Mouse (Mus musculus) ES-Bruce4 (cell line): Measurements from ENCODE around the gene Setd2.

ENCODE experiments used
- CTCF ChIP-seq: IDR thresholded peaks from one replicate; pipeline ENCODE4 v1.8.1; 2011; ENCODE audit warnings: low read depth, low read length
- POLR2A ChIP-seq: IDR thresholded peaks from one replicate; pipeline ENCODE4 v1.8.1; 2011; ENCODE audit warnings: low read length; ENCODE audit not compliant: insufficient read depth

- no peak for TF ChIP-seq CTCF
- no peak for TF ChIP-seq POLR2A
These were observed 43.6 kb upstream of the Setd2 start for GRCm38 (mm10) chr9:110488841-110489240.
